Mouse (Mus musculus): ENCODE measurements around the gene Zfp518a.

The Zfp518a gene

GRCm38 (mm10) chr19:40894519-40895392 lies at the start of gene Zfp518a:
Gene Zfp518a, plus strand, starts transcription at chr19:40894705.
- in situ Hi-C loops (cut with MboI), result no loop called here

DNA sequence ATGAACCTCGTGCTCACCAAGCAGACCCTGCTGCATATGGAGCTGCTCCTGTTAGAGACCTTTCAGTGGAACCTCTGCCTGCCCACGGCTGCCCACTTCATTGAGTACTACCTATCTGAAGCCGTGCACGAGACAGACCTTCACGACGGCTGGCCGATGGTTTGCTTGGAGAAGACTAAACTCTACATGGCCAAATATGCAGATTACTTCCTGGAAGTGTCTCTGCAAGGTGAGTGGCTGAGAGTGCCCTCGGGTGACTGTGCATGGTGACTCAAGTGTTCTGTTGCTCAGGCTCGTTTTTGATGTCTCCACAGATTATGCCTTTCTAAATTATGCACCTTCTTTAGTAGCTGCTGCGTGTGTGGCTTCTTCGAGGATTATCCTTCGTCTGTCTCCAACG lies 49.8 kb upstream of the Zfp518a start:
- in situ Hi-C loops (cut with MboI), result no loop called here

- in situ Hi-C loops (cut with MboI), result no loop called here
Measured at GRCm38 (mm10) chr19:40849391-40849790, 45.1 kb upstream of the Zfp518a start.

GRCm38 (mm10) chr19:40859555-40859954 lies 35.0 kb upstream of the Zfp518a start:
- in situ Hi-C loops (cut with MboI), result no loop called here

DNA sequence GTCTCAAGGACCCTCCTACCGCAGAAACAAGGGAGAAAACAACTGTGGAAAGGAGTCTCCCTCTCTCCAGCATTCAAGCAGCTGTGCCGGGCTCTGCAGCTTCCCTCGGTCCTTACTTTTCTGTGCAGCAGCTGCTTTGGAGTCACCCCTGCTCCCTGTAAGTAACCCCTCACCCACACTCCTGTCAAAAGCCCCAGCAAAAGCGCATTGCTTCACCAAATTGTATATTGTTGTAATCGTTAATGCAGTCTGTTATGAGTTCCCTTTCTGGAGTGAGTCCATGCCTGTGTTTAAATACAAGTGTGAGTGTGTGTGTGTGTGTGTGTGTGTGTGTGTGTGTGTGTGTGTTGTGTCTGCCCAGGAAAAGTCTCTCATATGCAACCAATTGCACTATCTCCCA lies 26.2 kb upstream of the Zfp518a start:
- in situ Hi-C loops (cut with MboI), result no loop called here

DNA sequence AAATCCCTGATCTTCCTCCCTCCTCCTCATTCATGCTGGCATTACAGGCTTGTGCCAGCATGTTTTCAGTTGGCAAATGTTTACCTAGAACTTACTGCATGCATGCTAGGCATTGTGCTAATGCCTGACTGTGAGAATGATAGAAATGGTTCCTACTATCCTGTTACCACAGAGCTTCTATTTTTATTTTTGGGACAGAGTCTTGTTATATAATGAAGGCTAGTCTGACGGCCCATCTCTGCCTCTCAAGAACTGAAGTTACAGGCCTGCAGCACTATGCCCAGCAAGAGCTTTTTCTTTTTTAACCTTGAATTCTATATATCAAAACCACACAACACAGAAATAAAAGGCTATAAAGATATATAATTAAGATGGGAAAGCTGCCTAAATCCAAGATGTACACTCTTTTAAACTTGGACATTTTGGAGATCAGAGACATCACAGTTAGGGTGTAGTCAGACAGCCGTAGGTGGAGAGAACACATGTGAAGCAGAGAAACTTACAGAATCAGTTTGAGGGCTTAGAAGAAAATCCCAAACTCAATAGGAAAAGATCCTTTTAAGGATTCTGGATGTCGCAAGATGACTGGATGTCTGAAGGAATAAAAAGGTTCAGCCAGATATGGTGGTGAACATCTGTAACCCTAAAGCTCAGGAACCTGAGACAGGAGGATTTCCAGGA lies 24.9 kb upstream of the Zfp518a start:
- in situ Hi-C loops (cut with MboI), result no loop called here

- in situ Hi-C loops (cut with MboI), result no loop called here
Measured at GRCm38 (mm10) chr19:40872955-40873665, 21.4 kb upstream of the Zfp518a start.

GRCm38 (mm10) chr19:40881700-40882099 lies 12.8 kb upstream of the Zfp518a start:
- in situ Hi-C loops (cut with MboI), result no loop called here

- in situ Hi-C loops (cut with MboI), result no loop called here
Measured at GRCm38 (mm10) chr19:40888887-40889286, 5.6 kb upstream of the Zfp518a start.

DNA sequence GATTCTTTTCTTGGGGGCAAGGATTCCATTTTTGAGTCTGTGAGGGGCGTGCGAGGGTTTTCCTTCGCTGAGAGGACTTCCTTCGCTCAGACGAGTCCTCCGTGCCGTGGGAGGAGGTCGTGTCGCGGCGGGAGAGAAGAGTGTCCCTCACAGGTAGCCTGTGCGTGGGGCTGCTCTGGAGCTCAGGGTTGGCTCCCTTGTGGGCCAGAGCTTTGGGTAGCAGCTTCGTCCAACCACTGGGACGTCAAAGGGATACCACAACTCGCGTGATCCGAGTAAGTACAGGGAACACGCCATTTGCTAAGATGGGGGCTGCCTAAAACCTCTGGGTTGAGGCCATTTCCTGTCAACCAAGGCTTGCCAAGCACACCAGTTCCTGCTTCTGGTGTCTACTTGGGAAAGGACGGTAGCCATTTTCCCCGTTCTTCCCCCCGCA lies 416 bp upstream of the Zfp518a start:
- in situ Hi-C loops (cut with MboI), result no loop called here

DNA sequence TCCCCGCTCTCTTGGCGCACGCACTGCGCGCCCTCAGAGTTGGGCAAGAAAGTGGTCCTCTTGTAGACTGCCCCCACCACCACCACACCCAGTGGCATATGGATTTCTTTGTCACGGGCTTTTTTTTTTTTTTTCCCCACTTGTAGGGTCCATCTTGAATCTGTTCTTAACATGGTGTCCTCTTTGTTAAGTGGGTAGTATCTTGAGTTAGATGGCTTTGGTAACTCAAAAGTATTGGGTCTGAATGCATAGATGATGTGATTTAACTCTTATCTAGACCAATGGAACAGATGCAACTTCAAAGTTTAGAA lies 843 bp downstream of the Zfp518a start:
- in situ Hi-C loops (cut with MboI), result no loop called here

GRCm38 (mm10) chr19:40931581-40932369 lies 37.3 kb downstream of the Zfp518a start:
- in situ Hi-C loops (cut with MboI), result no loop called here

GRCm38 (mm10) chr19:40935376-40935775 lies 40.9 kb downstream of the Zfp518a start:
- in situ Hi-C loops (cut with MboI), result no loop called here

- in situ Hi-C loops (cut with MboI), result no loop called here
Measured at GRCm38 (mm10) chr19:40936038-40936437, 41.5 kb downstream of the Zfp518a start.

- in situ Hi-C loops (cut with MboI), result no loop called here
Measured at GRCm38 (mm10) chr19:40943552-40943951, 49.0 kb downstream of the Zfp518a start.

- in situ Hi-C loops (cut with MboI), result no loop called here
Measured at GRCm38 (mm10) chr19:40946937-40947577, 52.6 kb downstream of the Zfp518a start.

GRCm38 (mm10) chr19:40958981-40959380 lies 64.5 kb downstream of the Zfp518a start:
- in situ Hi-C loops (cut with MboI), result no loop called here

DNA sequence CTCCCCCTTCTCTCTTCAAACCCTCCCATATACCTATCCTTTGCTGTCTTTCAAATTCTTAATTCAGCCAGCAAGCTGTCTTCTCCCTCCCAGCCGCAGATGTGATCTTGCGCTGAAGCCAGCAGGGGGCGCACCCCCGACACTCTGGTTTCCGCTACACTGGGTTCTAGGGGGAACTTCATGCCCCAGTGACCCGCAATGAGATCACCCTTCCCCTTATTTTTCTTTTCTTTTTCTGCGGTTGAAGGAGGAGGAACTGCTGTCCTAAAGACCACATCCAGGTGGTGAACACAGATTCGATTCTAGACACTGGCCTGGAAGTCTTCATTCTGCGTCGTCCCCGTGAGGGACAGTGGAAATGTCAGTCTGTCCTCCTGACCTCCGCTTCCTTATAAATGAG lies 68.5 kb downstream of the Zfp518a start:
- in situ Hi-C loops (cut with MboI), result loop anchor here (5.0 kb wide), 1 partner anchor 34 kb away; no protein-coding TSS in a partner anchor

DNA sequence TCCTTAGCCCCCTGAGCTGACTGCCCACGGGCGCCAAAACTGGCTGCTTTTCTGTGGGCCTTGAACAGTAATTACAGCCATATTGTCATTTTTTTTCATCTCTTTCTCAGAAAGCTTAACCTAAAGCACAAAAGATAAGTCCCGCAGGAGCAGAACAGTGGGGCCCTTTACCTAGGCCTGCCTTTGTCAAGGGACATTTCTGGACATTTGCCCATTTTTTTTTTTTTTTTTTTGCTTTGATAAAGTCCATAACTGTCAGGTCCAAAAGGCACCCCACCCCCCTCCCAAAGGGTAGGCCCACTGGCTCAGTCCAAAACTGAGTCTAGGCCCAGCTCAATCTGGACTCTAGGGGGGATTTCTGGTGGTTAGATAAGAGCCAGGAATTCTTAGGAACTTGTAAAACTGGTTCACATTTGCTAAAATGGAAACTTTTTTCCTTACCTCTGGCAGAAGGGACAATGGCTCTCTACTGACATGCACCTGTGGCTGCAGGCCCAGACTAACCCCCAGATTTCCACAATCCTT lies 69.9 kb downstream of the Zfp518a start:
- in situ Hi-C loops (cut with MboI), result loop anchor here (5.0 kb wide), 1 partner anchor 33 kb away; no protein-coding TSS in a partner anchor

DNA sequence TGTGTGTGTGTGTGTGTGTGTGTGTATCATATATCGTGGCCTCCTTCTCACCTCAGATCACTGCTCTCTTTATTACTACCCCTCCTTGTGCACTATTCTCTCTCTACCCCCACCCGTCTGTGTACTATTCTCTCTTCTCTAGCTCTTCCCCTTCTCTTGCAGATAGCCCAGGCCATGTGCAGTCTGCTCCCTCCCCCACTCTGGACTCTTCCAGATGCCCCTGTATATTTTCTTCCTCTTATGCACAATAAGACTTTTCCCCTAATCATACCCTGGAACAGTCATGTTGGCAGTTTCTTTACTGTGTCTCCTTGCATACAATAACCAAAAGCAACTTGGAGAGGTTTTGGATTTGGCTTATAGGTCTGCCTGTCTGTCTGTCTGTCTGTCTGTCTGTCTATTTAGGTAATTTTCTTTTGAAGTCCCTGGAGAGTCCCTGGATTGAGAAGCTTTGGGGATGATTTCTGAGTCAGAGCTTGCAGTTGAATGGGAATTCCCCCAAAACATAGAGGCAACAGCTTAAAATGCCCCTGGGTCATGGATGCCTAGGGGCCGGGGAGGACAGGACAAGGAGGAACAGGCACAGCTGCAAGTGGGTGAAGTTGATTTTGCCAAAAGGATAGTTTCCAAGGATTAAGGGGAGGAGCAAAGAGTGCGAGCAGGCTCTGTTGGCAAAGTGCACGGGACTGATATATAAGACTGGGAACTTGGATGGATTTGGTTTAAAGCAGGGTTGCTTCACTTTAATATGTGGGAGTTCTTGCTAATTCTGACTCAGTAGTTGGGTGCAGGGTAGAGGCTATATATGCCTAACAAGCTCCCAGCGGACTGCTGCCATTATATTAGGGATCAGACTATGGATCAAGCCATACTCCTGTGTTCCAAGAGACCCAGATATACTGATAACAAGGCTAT lies 70.7 kb downstream of the Zfp518a start:
- in situ Hi-C loops (cut with MboI), result loop anchor here (5.0 kb wide), 1 partner anchor 32 kb away; no protein-coding TSS in a partner anchor

Measured in mature B cell (primary cell).